Mouse (Mus musculus): ENCODE measurements at regions not wholly inside any gene's neighbourhood (a gene's known extent, or its start where the extent isn't known, plus 50 kb on each side); places are given as distances from the start of the nearest gene placed in this dataset.

GRCm38 (mm10) chr15:62230773-62231172 is 1308.0 kb upstream of the A1bg start:
- 96% methylated on average over 5 of the region's 5 CpGs for WGBS
- DNase-seq (ENCODE audit: low spot score) (no peak), ATAC-seq (replicated peaks; ENCODE audit: insufficient number of reproducible peaks, low FRiP score, low TSS enrichment, low read depth) (no peak)
- no peak overlapping the region for H3K9ac ChIP-seq (replicated peaks; ENCODE audit: low read length)
- H3K4me2 ChIP-seq (ENCODE audit: low read depth, low read length): no peak overlapping the region
- H3K36me3 ChIP-seq (replicated peaks; ENCODE audit: control insufficient read depth, insufficient read depth, low read depth, low read length): no peaks in the 10 kb centered on the region
- H3K9me3 ChIP-seq (replicated peaks; ENCODE audit: control insufficient read depth, low read length): no peaks in the 10 kb centered on the region
- H3K4me3 ChIP-seq (ENCODE audit: low read depth, low read length): no peak overlapping the region
- no peak overlapping the region for H3K27ac ChIP-seq (replicated peaks; ENCODE audit: low read depth, low read length)
- H3K4me1 ChIP-seq (ENCODE audit: control insufficient read depth, insufficient read depth, low read length): no peaks in the 10 kb centered on the region
- no peaks in the 10 kb centered on the region for H3K27me3 ChIP-seq (ENCODE audit: control insufficient read depth, insufficient read depth, low read length)

- DNase-seq (ENCODE audit: low spot score) (no peak), ATAC-seq (replicated peaks; ENCODE audit: insufficient number of reproducible peaks, low FRiP score, low TSS enrichment, low read depth) (no peak)
- Histone ChIP-seq H3K36me3 (replicated peaks; ENCODE audit: control insufficient read depth, insufficient read depth, low read depth, low read length) (no peaks in the 10 kb centered on the region), H3K9ac (replicated peaks; ENCODE audit: low read length) (no peak overlapping the region), H3K4me1 (ENCODE audit: control insufficient read depth, insufficient read depth, low read length) (no peaks in the 10 kb centered on the region), H3K27ac (replicated peaks; ENCODE audit: low read depth, low read length) (no peak overlapping the region), H3K27me3 (ENCODE audit: control insufficient read depth, insufficient read depth, low read length) (no peaks in the 10 kb centered on the region), H3K4me3 (ENCODE audit: low read depth, low read length) (no peak overlapping the region), H3K4me2 (ENCODE audit: low read depth, low read length) (no peak overlapping the region), H3K9me3 (replicated peaks; ENCODE audit: control insufficient read depth, low read length) (no peaks in the 10 kb centered on the region)
- 80% methylated on average over 8 of the region's 8 CpGs for WGBS
These were observed 1306.9 kb upstream of the A1bg start for GRCm38 (mm10) chr15:62229491-62230283.

- Histone ChIP-seq H3K4me2 (ENCODE audit: low read depth, low read length) (no peak overlapping the region), H3K9me3 (replicated peaks; ENCODE audit: control insufficient read depth, low read length) (no peaks in the 10 kb centered on the region), H3K27ac (replicated peaks; ENCODE audit: low read depth, low read length) (no peak overlapping the region), H3K4me3 (ENCODE audit: low read depth, low read length) (no peak overlapping the region), H3K36me3 (replicated peaks; ENCODE audit: control insufficient read depth, insufficient read depth, low read depth, low read length) (no peaks in the 10 kb centered on the region), H3K4me1 (ENCODE audit: control insufficient read depth, insufficient read depth, low read length) (no peaks in the 10 kb centered on the region), H3K9ac (replicated peaks; ENCODE audit: low read length) (no peak overlapping the region), H3K27me3 (ENCODE audit: control insufficient read depth, insufficient read depth, low read length) (no peaks in the 10 kb centered on the region)
- 93% methylated on average over 3 of the region's 3 CpGs for WGBS
- no peak for ATAC-seq (replicated peaks; ENCODE audit: insufficient number of reproducible peaks, low FRiP score, low TSS enrichment, low read depth)
- no peak for DNase-seq (ENCODE audit: low spot score)
These were observed 1306.2 kb upstream of the A1bg start for GRCm38 (mm10) chr15:62229023-62229422.

- Histone ChIP-seq H3K36me3 (replicated peaks; ENCODE audit: control insufficient read depth, insufficient read depth, low read depth, low read length) (no peaks in the 10 kb centered on the region), H3K27ac (replicated peaks; ENCODE audit: low read depth, low read length) (no peak overlapping the region), H3K4me2 (ENCODE audit: low read depth, low read length) (no peak overlapping the region), H3K27me3 (ENCODE audit: control insufficient read depth, insufficient read depth, low read length) (no peaks in the 10 kb centered on the region), H3K9ac (replicated peaks; ENCODE audit: low read length) (no peak overlapping the region), H3K4me3 (ENCODE audit: low read depth, low read length) (no peak overlapping the region), H3K9me3 (replicated peaks; ENCODE audit: control insufficient read depth, low read length) (no peaks in the 10 kb centered on the region), H3K4me1 (ENCODE audit: control insufficient read depth, insufficient read depth, low read length) (no peaks in the 10 kb centered on the region)
- DNase-seq (ENCODE audit: low spot score) (no peak), ATAC-seq (replicated peaks; ENCODE audit: insufficient number of reproducible peaks, low FRiP score, low TSS enrichment, low read depth) (no peak)
These were observed 1302.0 kb upstream of the A1bg start for GRCm38 (mm10) chr15:62224798-62225197.

- ATAC-seq (replicated peaks; ENCODE audit: insufficient number of reproducible peaks, low FRiP score, low TSS enrichment, low read depth) (no peak), DNase-seq (ENCODE audit: low spot score) (no peak)
- Histone ChIP-seq H3K9ac (replicated peaks; ENCODE audit: low read length) (no peak overlapping the region), H3K4me2 (ENCODE audit: low read depth, low read length) (no peak overlapping the region), H3K27ac (replicated peaks; ENCODE audit: low read depth, low read length) (no peak overlapping the region), H3K4me3 (ENCODE audit: low read depth, low read length) (no peak overlapping the region), H3K9me3 (replicated peaks; ENCODE audit: control insufficient read depth, low read length) (no peaks in the 10 kb centered on the region), H3K27me3 (ENCODE audit: control insufficient read depth, insufficient read depth, low read length) (no peaks in the 10 kb centered on the region), H3K36me3 (replicated peaks; ENCODE audit: control insufficient read depth, insufficient read depth, low read depth, low read length) (no peaks in the 10 kb centered on the region), H3K4me1 (ENCODE audit: control insufficient read depth, insufficient read depth, low read length) (no peaks in the 10 kb centered on the region)
- whole genome bisulfite sequencing: 88% methylated on average over 3 of the region's 3 CpGs
These were observed 1301.4 kb upstream of the A1bg start for GRCm38 (mm10) chr15:62224191-62224590.

GRCm38 (mm10) chr15:62223156-62223840 is 1300.5 kb upstream of the A1bg start:
- Histone ChIP-seq H3K4me2 (ENCODE audit: low read depth, low read length) (no peak overlapping the region), H3K9ac (replicated peaks; ENCODE audit: low read length) (no peak overlapping the region), H3K9me3 (replicated peaks; ENCODE audit: control insufficient read depth, low read length) (no peaks in the 10 kb centered on the region), H3K27ac (replicated peaks; ENCODE audit: low read depth, low read length) (no peak overlapping the region), H3K36me3 (replicated peaks; ENCODE audit: control insufficient read depth, insufficient read depth, low read depth, low read length) (no peaks in the 10 kb centered on the region), H3K27me3 (ENCODE audit: control insufficient read depth, insufficient read depth, low read length) (no peaks in the 10 kb centered on the region), H3K4me1 (ENCODE audit: control insufficient read depth, insufficient read depth, low read length) (no peaks in the 10 kb centered on the region), H3K4me3 (ENCODE audit: low read depth, low read length) (no peak overlapping the region)
- no peak for DNase-seq (ENCODE audit: low spot score)
- no peak for ATAC-seq (replicated peaks; ENCODE audit: insufficient number of reproducible peaks, low FRiP score, low TSS enrichment, low read depth)
- WGBS: 85% methylated on average over 6 of the region's 6 CpGs

GRCm38 (mm10) chr15:62222731-62223130 is 1299.9 kb upstream of the A1bg start:
- H3K4me3 ChIP-seq (ENCODE audit: low read depth, low read length): no peak overlapping the region
- no peaks in the 10 kb centered on the region for H3K4me1 ChIP-seq (ENCODE audit: control insufficient read depth, insufficient read depth, low read length)
- no peaks in the 10 kb centered on the region for H3K27me3 ChIP-seq (ENCODE audit: control insufficient read depth, insufficient read depth, low read length)
- H3K27ac ChIP-seq (replicated peaks; ENCODE audit: low read depth, low read length): no peak overlapping the region
- ATAC-seq (replicated peaks; ENCODE audit: insufficient number of reproducible peaks, low FRiP score, low TSS enrichment, low read depth) (no peak), DNase-seq (ENCODE audit: low spot score) (no peak)
- H3K9me3 ChIP-seq (replicated peaks; ENCODE audit: control insufficient read depth, low read length): no peaks in the 10 kb centered on the region
- WGBS: 76% methylated on average over 5 of the region's 5 CpGs
- no peak overlapping the region for H3K4me2 ChIP-seq (ENCODE audit: low read depth, low read length)
- no peaks in the 10 kb centered on the region for H3K36me3 ChIP-seq (replicated peaks; ENCODE audit: control insufficient read depth, insufficient read depth, low read depth, low read length)
- H3K9ac ChIP-seq (replicated peaks; ENCODE audit: low read length): no peak overlapping the region

- ATAC-seq (replicated peaks; ENCODE audit: insufficient number of reproducible peaks, low FRiP score, low TSS enrichment, low read depth) (no peak), DNase-seq (ENCODE audit: low spot score) (no peak)
- no peaks in the 10 kb centered on the region for H3K4me1 ChIP-seq (ENCODE audit: control insufficient read depth, insufficient read depth, low read length)
- H3K4me2 ChIP-seq (ENCODE audit: low read depth, low read length): no peak overlapping the region
- no peaks in the 10 kb centered on the region for H3K36me3 ChIP-seq (replicated peaks; ENCODE audit: control insufficient read depth, insufficient read depth, low read depth, low read length)
- H3K9me3 ChIP-seq (replicated peaks; ENCODE audit: control insufficient read depth, low read length): no peaks in the 10 kb centered on the region
- H3K4me3 ChIP-seq (ENCODE audit: low read depth, low read length): no peak overlapping the region
- no peaks in the 10 kb centered on the region for H3K27me3 ChIP-seq (ENCODE audit: control insufficient read depth, insufficient read depth, low read length)
- H3K27ac ChIP-seq (replicated peaks; ENCODE audit: low read depth, low read length): no peak overlapping the region
- WGBS: 89% methylated on average over 6 of the region's 6 CpGs
- H3K9ac ChIP-seq (replicated peaks; ENCODE audit: low read length): no peak overlapping the region
These were observed 1299.4 kb upstream of the A1bg start for GRCm38 (mm10) chr15:62222201-62222600.

Data from embryonic facial prominence, embryonic 11.5 days (tissue).